Mouse (Mus musculus) bone marrow, adult 2 months (tissue): Measurements from ENCODE around the gene Agrp. TPM values are rescaled to one million over a fixed set of nuclear protein-coding genes. Genes with fewer than 3 reads are reported as not detected.

Experiments
- H3K27ac ChIP-seq: fragments of 200-500 bp; 2 replicates; pipeline ENCODE4 v1.5.1; 2012; ENCODE audit warnings: low read depth, mild to moderate bottlenecking, control low read depth, inconsistent platforms, low read length; ENCODE audit not compliant: control insufficient read depth, poor library complexity, insufficient read depth
- H3K4me1 ChIP-seq: fragments of 200-500 bp; 2 replicates; pipeline ENCODE4 v1.6.1; 2011; ENCODE audit warnings: low read length; ENCODE audit not compliant: control insufficient read depth, insufficient read depth
- H3K4me3 ChIP-seq: fragments of 200-500 bp; replicated peaks from 2 replicates; pipeline ENCODE3; 2011; ENCODE audit warnings: mild to moderate bottlenecking, low read depth, low read length, control low read depth; ENCODE audit not compliant: control insufficient read depth
- CTCF ChIP-seq: fragments of 200-500 bp; IDR thresholded peaks from 2 replicates; pipeline ENCODE4 v1.5.1; 2011; ENCODE audit warnings: low read length, control low read depth; ENCODE audit not compliant: control insufficient read depth, insufficient read depth
- POLR2A ChIP-seq: fragments of 200-500 bp; IDR thresholded peaks from 2 replicates; pipeline ENCODE4 v1.6.1; 2011; ENCODE audit warnings: low read depth, mild to moderate bottlenecking, control low read depth, low read length, borderline replicate concordance; ENCODE audit not compliant: control insufficient read depth
- WGBS: fragments of 180-500 bp; shearing (Covaris S2); methylation state at CpG from one replicate; pipeline ENCODE4 v1.1.7; 2018; 5-methylcytosine and 5-hydroxymethylcytosine counted together
- polyA plus RNA-seq: library from polyadenylated mRNA; stranded (reverse); fragments of >200 nt; gene quantifications from 2 replicates; pipeline ENCODE4 v1.2.4, GENCODE M21; 2011; ENCODE audit warnings: low replicate concordance; ENCODE audit not compliant: missing spikeins, insufficient read depth, insufficient read length

Gene Agrp
- polyA plus RNA-seq, 1 experiment = not detected

DNA sequence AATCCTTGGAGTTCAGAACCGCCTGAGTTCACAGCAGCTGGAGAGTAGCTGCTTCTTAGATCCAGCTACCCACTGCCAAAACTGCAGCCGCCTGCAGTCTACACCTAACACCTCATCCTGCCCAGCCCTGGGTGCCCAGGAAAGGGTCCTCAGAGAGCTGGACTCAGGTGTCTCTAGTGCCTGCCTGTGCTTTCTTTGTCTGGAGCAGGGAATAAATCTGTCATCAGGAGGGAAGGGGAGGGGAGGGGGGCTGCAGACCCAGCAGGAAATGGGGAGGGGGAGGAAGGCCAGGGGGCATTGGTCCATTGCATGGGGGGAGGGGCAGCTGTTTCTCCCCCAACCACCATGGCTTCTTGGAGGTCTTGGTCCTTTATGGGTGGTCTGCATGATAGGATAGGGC is 117.6 kb downstream of the Agrp start:
- peaks cover 3% of the 10 kb centered on the region for H3K4me1 ChIP-seq
- WGBS = 30% methylated on average over 2 of the region's 2 CpGs
- no peak for TF ChIP-seq POLR2A
- no peak overlapping the region for H3K27ac ChIP-seq
- no peak overlapping the region for H3K4me3 ChIP-seq

GRCm38 (mm10) chr8:105518436-105519313 is 118.5 kb downstream of the Agrp start, which contains the start of gene Hsd11b2:
Hsd11b2 (plus strand) TSS chr8:105518755.
- WGBS = under 1% methylated on average over 68 of the region's 68 CpGs
- Histone ChIP-seq H3K4me1 (peaks cover 3% of the 10 kb centered on the region), H3K27ac (peak within 1 kb of the TSS; percentile 18; the same call in 1 of the 2 replicates), H3K4me3 (peak within 1 kb of the TSS; percentile 43)
- TF ChIP-seq POLR2A (no peak), CTCF (no peak)

- peaks cover 3% of the 10 kb centered on the region for H3K4me1 ChIP-seq
These were observed 119.8 kb downstream of the Agrp start for GRCm38 (mm10) chr8:105517346-105517745.

More at GRCm38 (mm10) chr8:105517346-105517745, 119.8 kb downstream of the Agrp start:
- 65% methylated on average over 8 of the region's 8 CpGs for WGBS
- Histone ChIP-seq H3K4me3 (no peak overlapping the region), H3K27ac (no peak overlapping the region)
- TF ChIP-seq POLR2A (no peak), CTCF (no peak)

Other genes with a start within 250 kb of the Agrp start
- gene Kctd19, start 223.9 kb downstream of the Agrp start, polyA plus RNA-seq = not detected in 2 replicates
- gene Lrrc36, start 223.8 kb downstream of the Agrp start, polyA plus RNA-seq = 1.1 and 3.0 TPM in 2 replicates
- gene Tppp3, start 165.9 kb downstream of the Agrp start, polyA plus RNA-seq = 3.3 and 3.5 TPM in 2 replicates
- gene Zdhhc1, start 140.5 kb downstream of the Agrp start, polyA plus RNA-seq = 7.3 and 10.1 TPM in 2 replicates
- gene Hsd11b2, start 118.6 kb downstream of the Agrp start, polyA plus RNA-seq = 0.82 TPM in 1 of 2 replicates, not detected in the other
- gene Atp6v0d1, start 71.3 kb downstream of the Agrp start, polyA plus RNA-seq = 37.5 and 58.3 TPM in 2 replicates
- gene Ripor1, start 32.1 kb downstream of the Agrp start, polyA plus RNA-seq = 11.9 and 23.1 TPM in 2 replicates
- 77.0 and 79.4 TPM in 2 replicates for gene Ctcf, start 825 bp downstream of the Agrp start, polyA plus RNA-seq
- gene Carmil2, start 48.9 kb upstream of the Agrp start, polyA plus RNA-seq = 21.2 and 42.6 TPM in 2 replicates
- gene Acd, start 63.7 kb upstream of the Agrp start, polyA plus RNA-seq = 26.8 and 33.4 TPM in 2 replicates
- gene Pard6a, start 63.8 kb upstream of the Agrp start, polyA plus RNA-seq = 5.3 and 6.4 TPM in 2 replicates
- not detected in 2 replicates for gene 4933405L10Rik, start 70.3 kb upstream of the Agrp start, polyA plus RNA-seq
- gene Enkd1, start 70.8 kb upstream of the Agrp start, polyA plus RNA-seq = 11.5 and 18.9 TPM in 2 replicates
- gene Gfod2, start 121.3 kb upstream of the Agrp start, polyA plus RNA-seq = 1.2 and 2.0 TPM in 2 replicates
- gene Ranbp10, start 190.0 kb upstream of the Agrp start, polyA plus RNA-seq = 90.8 and 98.0 TPM in 2 replicates
- gene Tsnaxip1, start 190.3 kb upstream of the Agrp start, polyA plus RNA-seq = 3.6 TPM in 1 of 2 replicates, not detected in the other
- gene Cenpt, start 215.9 kb upstream of the Agrp start, polyA plus RNA-seq = 30.3 and 73.2 TPM in 2 replicates
- gene Thap11, start 217.7 kb upstream of the Agrp start, polyA plus RNA-seq = 9.8 and 12.6 TPM in 2 replicates
- 35.2 and 54.8 TPM in 2 replicates for gene Nutf2, start 223.2 kb upstream of the Agrp start, polyA plus RNA-seq
- 18.9 and 44.1 TPM in 2 replicates for gene Edc4, start 243.5 kb upstream of the Agrp start, polyA plus RNA-seq